Mouse (Mus musculus): ENCODE measurements around the gene Egflam. TPM values are rescaled to one million over a fixed set of nuclear protein-coding genes. Genes with fewer than 3 reads are reported as not detected.

Gene Egflam
- polyA plus RNA-seq, 1 experiment = 3.0 TPM

GRCm38 (mm10) chr15:7172875-7173274 is 225.3 kb downstream of the Egflam start:
- Histone ChIP-seq H3K27ac (ENCODE audit: insufficient read depth, low read length) (no peak overlapping the region), H3K4me3 (ENCODE audit: insufficient read depth, low read length) (no peak overlapping the region), H3K4me1 (ENCODE audit: control insufficient read depth, insufficient read depth, low read length) (no peaks in the 10 kb centered on the region)
- TF ChIP-seq POLR2A (IDR thresholded peaks at IDR 0.05; ENCODE audit: extremely low read depth, insufficient read depth, low read length) (no peak), CTCF (IDR thresholded peaks at IDR 0.05; ENCODE audit: extremely low read depth, insufficient read depth, low read length) (no peak)

- H3K4me3 ChIP-seq (ENCODE audit: insufficient read depth, low read length) = no peak overlapping the region
Measured at GRCm38 (mm10) chr15:7167906-7168532, 230.2 kb downstream of the Egflam start.

GRCm38 (mm10) chr15:7167238-7167905 is 230.8 kb downstream of the Egflam start:
- Histone ChIP-seq H3K27ac (ENCODE audit: insufficient read depth, low read length) (no peak overlapping the region), H3K4me1 (ENCODE audit: control insufficient read depth, insufficient read depth, low read length) (no peaks in the 10 kb centered on the region), H3K4me3 (ENCODE audit: insufficient read depth, low read length) (no peak overlapping the region)
- TF ChIP-seq CTCF (IDR thresholded peaks at IDR 0.05; ENCODE audit: extremely low read depth, insufficient read depth, low read length) = no peak
- TF ChIP-seq POLR2A (IDR thresholded peaks at IDR 0.05; ENCODE audit: extremely low read depth, insufficient read depth, low read length) = no peak

More at GRCm38 (mm10) chr15:7167906-7168532, 230.2 kb downstream of the Egflam start:
- TF ChIP-seq CTCF (IDR thresholded peaks at IDR 0.05; ENCODE audit: extremely low read depth, insufficient read depth, low read length) (no peak), POLR2A (IDR thresholded peaks at IDR 0.05; ENCODE audit: extremely low read depth, insufficient read depth, low read length) (no peak)
- no peaks in the 10 kb centered on the region for H3K4me1 ChIP-seq (ENCODE audit: control insufficient read depth, insufficient read depth, low read length)
- H3K27ac ChIP-seq (ENCODE audit: insufficient read depth, low read length) = no peak overlapping the region

- H3K4me3 ChIP-seq (ENCODE audit: insufficient read depth, low read length) = no peak overlapping the region
- TF ChIP-seq POLR2A (IDR thresholded peaks at IDR 0.05; ENCODE audit: extremely low read depth, insufficient read depth, low read length) (no peak), CTCF (IDR thresholded peaks at IDR 0.05; ENCODE audit: extremely low read depth, insufficient read depth, low read length) (no peak)
- no peak overlapping the region for H3K27ac ChIP-seq (ENCODE audit: insufficient read depth, low read length)
- no peaks in the 10 kb centered on the region for H3K4me1 ChIP-seq (ENCODE audit: control insufficient read depth, insufficient read depth, low read length)
Measured at GRCm38 (mm10) chr15:7166735-7167134, 231.5 kb downstream of the Egflam start.

- Histone ChIP-seq H3K4me3 (ENCODE audit: insufficient read depth, low read length) (no peak overlapping the region), H3K27ac (ENCODE audit: insufficient read depth, low read length) (no peak overlapping the region), H3K4me1 (ENCODE audit: control insufficient read depth, insufficient read depth, low read length) (no peaks in the 10 kb centered on the region)
- TF ChIP-seq POLR2A (IDR thresholded peaks at IDR 0.05; ENCODE audit: extremely low read depth, insufficient read depth, low read length) = no peak
- TF ChIP-seq CTCF (IDR thresholded peaks at IDR 0.05; ENCODE audit: extremely low read depth, insufficient read depth, low read length) = no peak
Measured at GRCm38 (mm10) chr15:7163851-7164250, 234.3 kb downstream of the Egflam start.

- H3K4me3 ChIP-seq (ENCODE audit: insufficient read depth, low read length) = no peak overlapping the region
- TF ChIP-seq CTCF (IDR thresholded peaks at IDR 0.05; ENCODE audit: extremely low read depth, insufficient read depth, low read length) (no peak), POLR2A (IDR thresholded peaks at IDR 0.05; ENCODE audit: extremely low read depth, insufficient read depth, low read length) (no peak)
- no peak overlapping the region for H3K27ac ChIP-seq (ENCODE audit: insufficient read depth, low read length)
- no peaks in the 10 kb centered on the region for H3K4me1 ChIP-seq (ENCODE audit: control insufficient read depth, insufficient read depth, low read length)
Measured at GRCm38 (mm10) chr15:7160321-7160720, 237.9 kb downstream of the Egflam start.

GRCm38 (mm10) chr15:7159869-7160268 is 238.3 kb downstream of the Egflam start:
- TF ChIP-seq POLR2A (IDR thresholded peaks at IDR 0.05; ENCODE audit: extremely low read depth, insufficient read depth, low read length) (no peak), CTCF (IDR thresholded peaks at IDR 0.05; ENCODE audit: extremely low read depth, insufficient read depth, low read length) (no peak)
- no peak overlapping the region for H3K4me3 ChIP-seq (ENCODE audit: insufficient read depth, low read length)
- no peak overlapping the region for H3K27ac ChIP-seq (ENCODE audit: insufficient read depth, low read length)
- H3K4me1 ChIP-seq (ENCODE audit: control insufficient read depth, insufficient read depth, low read length) = no peaks in the 10 kb centered on the region

- Histone ChIP-seq H3K4me3 (ENCODE audit: insufficient read depth, low read length) (no peak overlapping the region), H3K27ac (ENCODE audit: insufficient read depth, low read length) (no peak overlapping the region), H3K4me1 (ENCODE audit: control insufficient read depth, insufficient read depth, low read length) (no peaks in the 10 kb centered on the region)
- TF ChIP-seq POLR2A (IDR thresholded peaks at IDR 0.05; ENCODE audit: extremely low read depth, insufficient read depth, low read length) (no peak), CTCF (IDR thresholded peaks at IDR 0.05; ENCODE audit: extremely low read depth, insufficient read depth, low read length) (no peak)
Measured at GRCm38 (mm10) chr15:7157658-7158057, 240.5 kb downstream of the Egflam start.

Data from cortical plate, adult 2 months (tissue).